Mouse (Mus musculus) adipocyte (in vitro differentiated cells): ENCODE measurements around the gene Samd15.

Experiments
- DNase-seq: peaks from one replicate; pipeline ENCODE4 v3.0.0-alpha.2; 2016; ENCODE audit warnings: low spot score

Gene Samd15

DNA sequence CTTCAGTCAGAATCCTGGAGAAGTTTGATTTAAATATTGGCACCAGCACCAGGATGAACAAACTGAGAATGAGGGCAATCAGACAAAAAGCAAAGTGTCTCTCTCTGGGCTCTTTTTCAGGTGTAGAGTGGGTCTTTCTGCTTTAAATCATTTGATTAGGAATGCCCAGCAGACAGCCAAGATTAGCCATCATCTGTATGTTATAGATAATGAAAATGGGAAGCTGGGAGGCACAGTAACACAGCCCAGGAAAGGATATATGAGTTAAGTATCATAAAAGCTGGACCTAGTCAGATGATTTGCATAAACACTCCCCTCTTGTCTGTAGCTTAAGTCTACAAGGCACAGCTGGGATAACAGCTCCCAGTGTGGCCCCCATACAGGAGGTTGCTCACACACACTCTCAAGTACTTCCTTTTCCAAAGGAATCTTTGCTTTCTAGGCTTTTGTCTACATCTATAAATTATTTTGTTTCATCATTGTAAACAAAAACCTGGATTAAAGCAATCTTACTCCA lies 30.9 kb downstream of the Samd15 start:
- DNase-seq = no peak

DNA sequence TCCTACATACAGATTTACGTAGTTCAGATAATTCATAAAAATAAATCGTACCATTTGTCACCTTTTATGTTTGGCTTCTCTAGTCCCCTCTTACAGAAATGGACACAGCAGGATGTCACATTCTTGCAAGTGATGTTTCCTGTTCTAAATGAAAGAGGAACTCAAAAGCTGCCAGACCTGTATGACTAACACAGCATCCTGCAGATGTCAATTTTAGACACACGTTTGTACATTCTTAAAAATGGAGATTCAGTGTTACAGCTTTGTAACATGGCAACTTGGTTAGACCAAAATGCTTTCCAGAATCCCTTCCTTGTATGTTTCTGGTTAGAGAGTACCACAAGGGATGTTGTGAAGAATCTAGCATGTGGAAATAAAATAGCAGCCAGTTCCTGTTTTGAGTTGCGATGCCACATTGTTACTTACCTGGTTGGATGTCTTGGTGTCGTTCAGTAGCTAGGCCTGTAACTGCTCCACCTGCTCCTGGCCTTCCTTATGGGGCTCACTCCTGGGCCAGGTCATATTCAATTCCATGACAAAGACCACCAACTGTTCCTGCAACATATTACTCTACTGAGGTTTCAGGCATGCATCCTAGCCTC lies 37.5 kb downstream of the Samd15 start:
- DNase-seq = no peak

DNA sequence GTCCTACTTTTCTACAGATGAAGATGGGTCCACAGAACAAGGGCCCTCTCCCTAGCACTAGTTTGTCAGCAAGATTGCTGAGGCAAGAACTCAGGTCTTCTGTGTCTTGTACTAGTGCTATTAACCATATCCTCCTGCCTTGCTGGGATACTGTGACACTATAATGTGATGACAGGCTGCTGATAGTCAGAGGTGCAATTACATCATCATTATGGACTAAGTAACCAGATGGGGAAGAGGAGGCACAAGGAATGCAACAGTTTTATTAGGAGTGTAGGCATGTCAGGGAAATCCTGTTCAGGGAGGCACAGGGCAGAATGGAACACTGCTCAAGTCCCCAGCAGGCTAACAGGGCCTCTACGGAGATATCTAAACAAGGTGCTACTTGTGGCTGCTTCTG lies 39.1 kb downstream of the Samd15 start, which contains the start of gene Noxred1:
Gene Noxred1, minus strand, starts transcription at position 101 of the 400 bp plus-strand sequence.
- no peak for DNase-seq

DNA sequence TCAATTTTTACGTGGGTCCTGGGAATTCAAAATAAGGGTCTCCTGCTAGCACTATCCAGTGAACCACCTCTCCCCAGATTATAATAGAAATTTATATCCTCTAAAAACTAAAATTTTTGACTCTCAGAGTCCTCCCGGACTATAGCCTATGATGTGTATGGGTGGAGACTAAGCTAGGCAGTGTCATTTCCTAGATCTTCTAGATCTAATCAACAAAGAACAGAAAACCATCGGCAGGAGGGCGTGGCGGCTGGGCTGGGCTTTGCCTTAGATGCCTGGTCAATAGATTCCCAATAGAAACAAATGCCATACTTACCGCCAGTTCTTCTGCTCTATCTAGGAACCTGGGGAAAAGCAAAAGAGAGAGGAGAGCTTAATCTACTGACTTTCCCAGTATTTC lies 50.6 kb downstream of the Samd15 start:
- DNase-seq = no peak

DNA sequence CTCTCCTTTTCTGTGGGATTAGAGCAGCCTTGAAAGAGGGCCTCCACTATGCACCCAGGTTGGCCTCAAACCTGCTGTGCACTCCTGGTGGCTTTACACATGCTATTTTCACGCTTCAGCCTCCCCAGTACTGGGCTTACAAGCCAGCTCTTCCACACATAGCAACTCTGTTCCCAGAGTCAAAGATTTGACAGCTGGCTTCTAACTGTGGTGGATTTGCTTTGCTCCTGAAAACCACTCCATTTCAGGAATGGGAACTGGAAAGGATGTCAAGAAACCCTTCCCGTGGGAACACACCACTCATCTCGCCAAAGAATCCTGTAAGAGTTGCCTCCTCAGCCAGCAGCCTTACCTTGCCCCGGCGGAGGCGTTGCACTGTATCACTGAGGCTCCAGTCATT lies 54.4 kb downstream of the Samd15 start:
- no peak for DNase-seq

DNA sequence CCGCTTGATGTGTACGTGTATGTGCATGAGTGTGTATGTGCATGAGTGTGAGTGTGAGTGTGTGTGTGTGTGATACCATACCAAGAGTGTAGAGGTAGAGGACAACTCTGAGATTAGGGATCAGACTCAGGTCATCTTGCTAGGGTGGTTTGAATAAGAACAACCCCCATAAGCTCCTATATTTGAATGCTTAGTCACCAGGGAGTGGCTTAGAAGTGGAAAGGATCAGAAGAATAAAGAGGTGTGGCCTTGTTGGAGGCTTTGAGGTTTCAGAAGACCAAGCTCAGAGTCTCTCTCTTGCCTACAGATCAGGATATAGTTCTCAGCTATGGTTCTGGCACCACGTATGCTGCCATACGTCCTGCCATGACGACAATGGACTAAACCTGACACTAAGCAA lies 57.1 kb downstream of the Samd15 start:
- no peak for DNase-seq

DNA sequence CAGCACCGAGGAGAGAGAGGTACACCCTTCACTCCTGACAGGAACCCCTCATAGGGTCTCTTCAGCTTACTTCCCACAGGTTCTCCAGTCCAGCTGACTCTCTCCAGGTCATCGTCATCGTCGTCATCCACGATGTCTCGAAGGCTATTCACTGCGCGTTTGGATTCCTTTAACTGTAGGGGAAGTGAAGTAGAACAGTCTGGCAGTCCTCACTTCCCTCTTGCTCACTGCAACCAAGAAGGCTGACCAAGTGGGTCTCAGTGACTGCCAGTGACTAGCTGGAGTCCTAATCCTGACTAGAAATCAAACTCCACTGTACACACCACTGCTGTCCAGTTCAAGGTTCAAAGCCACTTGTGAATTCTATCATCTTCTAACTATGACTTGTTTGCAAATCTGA lies 61.0 kb downstream of the Samd15 start:
- no peak for DNase-seq
